Mouse (Mus musculus): ENCODE measurements around the gene Met. TPM values are rescaled to one million over a fixed set of nuclear protein-coding genes. Genes with fewer than 3 reads are reported as not detected.

The Met gene
- polyA plus RNA-seq, 1 experiment from 2014 or later = 25.3 TPM

GRCm38 (mm10) chr6:17501440-17501839 lies 37.8 kb downstream of the Met start:
- Histone ChIP-seq H3K27ac (ENCODE audit: low read depth, low read length) (no peak overlapping the region), H3K4me2 (replicated peaks; ENCODE audit: low read depth, low read length) (no peak overlapping the region), H3K4me1 (ENCODE audit: control insufficient read depth, insufficient read depth, low read length) (no peaks in the 10 kb centered on the region), H3K9ac (ENCODE audit: low read depth, low read length) (no peak overlapping the region), H3K36me3 (ENCODE audit: control insufficient read depth, insufficient read depth, low read length) (no peaks in the 10 kb centered on the region), H3K9me3 (ENCODE audit: control insufficient read depth, low read length) (no peaks in the 10 kb centered on the region), H3K27me3 (ENCODE audit: control insufficient read depth, insufficient read depth, low read length) (no peaks in the 10 kb centered on the region), H3K4me3 (ENCODE audit: low read length) (no peak overlapping the region)
- no peak for ATAC-seq (ENCODE audit: low FRiP score, low TSS enrichment)
- WGBS = 79% methylated on average over 4 of the region's 4 CpGs

- H3K27ac ChIP-seq (ENCODE audit: low read depth, low read length) = no peak overlapping the region
- no peak overlapping the region for H3K9ac ChIP-seq (ENCODE audit: low read depth, low read length)
- no peak overlapping the region for H3K4me3 ChIP-seq (ENCODE audit: low read length)
- no peak for ATAC-seq (ENCODE audit: low FRiP score, low TSS enrichment)
- H3K36me3 ChIP-seq (ENCODE audit: control insufficient read depth, insufficient read depth, low read length) = no peaks in the 10 kb centered on the region
- no peaks in the 10 kb centered on the region for H3K27me3 ChIP-seq (ENCODE audit: control insufficient read depth, insufficient read depth, low read length)
- H3K4me2 ChIP-seq (replicated peaks; ENCODE audit: low read depth, low read length) = no peak overlapping the region
- no peaks in the 10 kb centered on the region for H3K4me1 ChIP-seq (ENCODE audit: control insufficient read depth, insufficient read depth, low read length)
- H3K9me3 ChIP-seq (ENCODE audit: control insufficient read depth, low read length) = no peaks in the 10 kb centered on the region
- 67% methylated on average over 1 of the region's 1 CpGs for WGBS
Measured at GRCm38 (mm10) chr6:17502311-17502710, 38.7 kb downstream of the Met start.

GRCm38 (mm10) chr6:17503724-17504123 lies 40.1 kb downstream of the Met start:
- 56% methylated on average over 3 of the region's 3 CpGs for WGBS
- no peaks in the 10 kb centered on the region for H3K36me3 ChIP-seq (ENCODE audit: control insufficient read depth, insufficient read depth, low read length)
- no peaks in the 10 kb centered on the region for H3K27me3 ChIP-seq (ENCODE audit: control insufficient read depth, insufficient read depth, low read length)
- H3K4me3 ChIP-seq (ENCODE audit: low read length) = no peak overlapping the region
- no peaks in the 10 kb centered on the region for H3K4me1 ChIP-seq (ENCODE audit: control insufficient read depth, insufficient read depth, low read length)
- H3K4me2 ChIP-seq (replicated peaks; ENCODE audit: low read depth, low read length) = no peak overlapping the region
- no peak overlapping the region for H3K27ac ChIP-seq (ENCODE audit: low read depth, low read length)
- no peak for ATAC-seq (ENCODE audit: low FRiP score, low TSS enrichment)
- no peak overlapping the region for H3K9ac ChIP-seq (ENCODE audit: low read depth, low read length)
- H3K9me3 ChIP-seq (ENCODE audit: control insufficient read depth, low read length) = no peaks in the 10 kb centered on the region

GRCm38 (mm10) chr6:17505530-17505929 lies 41.9 kb downstream of the Met start:
- Histone ChIP-seq H3K4me3 (ENCODE audit: low read length) (no peak overlapping the region), H3K4me1 (ENCODE audit: control insufficient read depth, insufficient read depth, low read length) (no peaks in the 10 kb centered on the region), H3K27me3 (ENCODE audit: control insufficient read depth, insufficient read depth, low read length) (no peaks in the 10 kb centered on the region), H3K27ac (ENCODE audit: low read depth, low read length) (no peak overlapping the region), H3K9ac (ENCODE audit: low read depth, low read length) (no peak overlapping the region), H3K36me3 (ENCODE audit: control insufficient read depth, insufficient read depth, low read length) (no peaks in the 10 kb centered on the region), H3K4me2 (replicated peaks; ENCODE audit: low read depth, low read length) (no peak overlapping the region), H3K9me3 (ENCODE audit: control insufficient read depth, low read length) (no peaks in the 10 kb centered on the region)
- no peak for ATAC-seq (ENCODE audit: low FRiP score, low TSS enrichment)
- 85% methylated on average over 3 of the region's 3 CpGs for WGBS

GRCm38 (mm10) chr6:17506831-17507230 lies 43.2 kb downstream of the Met start:
- no peak overlapping the region for H3K9ac ChIP-seq (ENCODE audit: low read depth, low read length)
- H3K27me3 ChIP-seq (ENCODE audit: control insufficient read depth, insufficient read depth, low read length) = no peaks in the 10 kb centered on the region
- no peaks in the 10 kb centered on the region for H3K9me3 ChIP-seq (ENCODE audit: control insufficient read depth, low read length)
- H3K4me2 ChIP-seq (replicated peaks; ENCODE audit: low read depth, low read length) = no peak overlapping the region
- 82% methylated on average over 2 of the region's 2 CpGs for WGBS
- H3K4me3 ChIP-seq (ENCODE audit: low read length) = no peak overlapping the region
- H3K4me1 ChIP-seq (ENCODE audit: control insufficient read depth, insufficient read depth, low read length) = no peaks in the 10 kb centered on the region
- no peaks in the 10 kb centered on the region for H3K36me3 ChIP-seq (ENCODE audit: control insufficient read depth, insufficient read depth, low read length)
- ATAC-seq (ENCODE audit: low FRiP score, low TSS enrichment) = no peak
- H3K27ac ChIP-seq (ENCODE audit: low read depth, low read length) = no peak overlapping the region

- Histone ChIP-seq H3K36me3 (ENCODE audit: control insufficient read depth, insufficient read depth, low read length) (no peaks in the 10 kb centered on the region), H3K4me3 (ENCODE audit: low read length) (no peak overlapping the region), H3K27me3 (ENCODE audit: control insufficient read depth, insufficient read depth, low read length) (no peaks in the 10 kb centered on the region), H3K9ac (ENCODE audit: low read depth, low read length) (no peak overlapping the region), H3K9me3 (ENCODE audit: control insufficient read depth, low read length) (no peaks in the 10 kb centered on the region), H3K4me2 (replicated peaks; ENCODE audit: low read depth, low read length) (no peak overlapping the region), H3K4me1 (ENCODE audit: control insufficient read depth, insufficient read depth, low read length) (no peaks in the 10 kb centered on the region), H3K27ac (ENCODE audit: low read depth, low read length) (no peak overlapping the region)
- no peak for ATAC-seq (ENCODE audit: low FRiP score, low TSS enrichment)
- WGBS = 77% methylated on average over 5 of the region's 5 CpGs
Measured at GRCm38 (mm10) chr6:17508184-17508583, 44.6 kb downstream of the Met start.

GRCm38 (mm10) chr6:17508604-17509372 lies 45.2 kb downstream of the Met start:
- ATAC-seq (ENCODE audit: low FRiP score, low TSS enrichment) = no peak
- H3K27ac ChIP-seq (ENCODE audit: low read depth, low read length) = no peak overlapping the region
- no peak overlapping the region for H3K9ac ChIP-seq (ENCODE audit: low read depth, low read length)
- no peaks in the 10 kb centered on the region for H3K36me3 ChIP-seq (ENCODE audit: control insufficient read depth, insufficient read depth, low read length)
- no peaks in the 10 kb centered on the region for H3K9me3 ChIP-seq (ENCODE audit: control insufficient read depth, low read length)
- H3K27me3 ChIP-seq (ENCODE audit: control insufficient read depth, insufficient read depth, low read length) = no peaks in the 10 kb centered on the region
- WGBS = 87% methylated on average over 9 of the region's 9 CpGs
- no peaks in the 10 kb centered on the region for H3K4me1 ChIP-seq (ENCODE audit: control insufficient read depth, insufficient read depth, low read length)
- H3K4me3 ChIP-seq (ENCODE audit: low read length) = no peak overlapping the region
- no peak overlapping the region for H3K4me2 ChIP-seq (replicated peaks; ENCODE audit: low read depth, low read length)

GRCm38 (mm10) chr6:17513381-17513780 lies 49.8 kb downstream of the Met start:
- no peak overlapping the region for H3K4me3 ChIP-seq (ENCODE audit: low read length)
- H3K4me2 ChIP-seq (replicated peaks; ENCODE audit: low read depth, low read length) = no peak overlapping the region
- no peaks in the 10 kb centered on the region for H3K36me3 ChIP-seq (ENCODE audit: control insufficient read depth, insufficient read depth, low read length)
- no peaks in the 10 kb centered on the region for H3K27me3 ChIP-seq (ENCODE audit: control insufficient read depth, insufficient read depth, low read length)
- WGBS = 94% methylated on average over 15 of the region's 15 CpGs
- no peaks in the 10 kb centered on the region for H3K4me1 ChIP-seq (ENCODE audit: control insufficient read depth, insufficient read depth, low read length)
- ATAC-seq (ENCODE audit: low FRiP score, low TSS enrichment) = no peak
- no peaks in the 10 kb centered on the region for H3K9me3 ChIP-seq (ENCODE audit: control insufficient read depth, low read length)
- H3K27ac ChIP-seq (ENCODE audit: low read depth, low read length) = no peak overlapping the region
- no peak overlapping the region for H3K9ac ChIP-seq (ENCODE audit: low read depth, low read length)

- Histone ChIP-seq H3K27me3 (ENCODE audit: control insufficient read depth, insufficient read depth, low read length) (no peaks in the 10 kb centered on the region), H3K9ac (ENCODE audit: low read depth, low read length) (no peak overlapping the region), H3K36me3 (ENCODE audit: control insufficient read depth, insufficient read depth, low read length) (no peaks in the 10 kb centered on the region), H3K4me3 (ENCODE audit: low read length) (no peak overlapping the region), H3K4me1 (ENCODE audit: control insufficient read depth, insufficient read depth, low read length) (no peaks in the 10 kb centered on the region), H3K4me2 (replicated peaks; ENCODE audit: low read depth, low read length) (no peak overlapping the region), H3K27ac (ENCODE audit: low read depth, low read length) (no peak overlapping the region), H3K9me3 (ENCODE audit: control insufficient read depth, low read length) (no peaks in the 10 kb centered on the region)
- 29% methylated on average over 7 of the region's 7 CpGs for WGBS
- no peak for ATAC-seq (ENCODE audit: low FRiP score, low TSS enrichment)
Measured at GRCm38 (mm10) chr6:17515775-17516460, 52.3 kb downstream of the Met start.

Measured in kidney, embryonic 14.5 days (tissue).